Mouse (Mus musculus) neutrophil, adult 5-6 weeks (primary cell): ENCODE results near the gene Padi2. TPM values are rescaled to one million over a fixed set of nuclear protein-coding genes. Genes with fewer than 3 reads are reported as not detected.

ENCODE experiments used
- ATAC-seq: fragments of 151-379, 151-347 bp; 2 replicates; pipeline ENCODE4 v1.8.0; 2017; ENCODE audit warnings: mild to moderate bottlenecking, moderate TSS enrichment; ENCODE audit not compliant: insufficient number of reproducible peaks, poor library complexity, low FRiP score, severe bottlenecking; ENCODE audit errors: extremely low read depth
- total RNA-seq: library from RNA; stranded (forward); fragments of 200-1000 nt; gene quantifications from 2 replicates; pipeline ENCODE4 v1.2.3, GENCODE M21; 2017

Padi2 gene
- total RNA-seq, 1 experiment from 2014 or later, result 8.4 TPM

- peak; percentile 46 for ATAC-seq
Measured at GRCm38 (mm10) chr4:140975356-140975755, 69.2 kb downstream of the Padi2 start.

GRCm38 (mm10) chr4:140977278-140977677 is 71.1 kb downstream of the Padi2 start:
- no peak for ATAC-seq

GRCm38 (mm10) chr4:140977886-140978692 is 71.9 kb downstream of the Padi2 start:
- ATAC-seq, result no peak

GRCm38 (mm10) chr4:140981605-140982004 is 75.5 kb downstream of the Padi2 start:
- no peak for ATAC-seq

- no peak for ATAC-seq
Measured at GRCm38 (mm10) chr4:140982808-140983207, 76.7 kb downstream of the Padi2 start.

- peak; percentile 90 for ATAC-seq
Measured at GRCm38 (mm10) chr4:140983442-140983841, 77.3 kb downstream of the Padi2 start.

- no peak for ATAC-seq
Measured at GRCm38 (mm10) chr4:140984544-140984943, 78.4 kb downstream of the Padi2 start.

GRCm38 (mm10) chr4:140986024-140986710 is 80.0 kb downstream of the Padi2 start:
- no peak for ATAC-seq

GRCm38 (mm10) chr4:140986711-140987395 is 80.7 kb downstream of the Padi2 start, which contains the start of gene Atp13a2:
TSS of gene Atp13a2 (plus strand) at chr4:140986873.
- peak; percentile 51 for ATAC-seq

- ATAC-seq, result no peak
Measured at GRCm38 (mm10) chr4:140987476-140987875, 81.3 kb downstream of the Padi2 start.

- peak; percentile 40 for ATAC-seq
Measured at GRCm38 (mm10) chr4:140988706-140989290, 82.7 kb downstream of the Padi2 start.

GRCm38 (mm10) chr4:140989447-140989846 is 83.3 kb downstream of the Padi2 start:
- ATAC-seq, result peak; percentile 30; the same call in 1 of the 2 replicates

- ATAC-seq, result no peak
Measured at GRCm38 (mm10) chr4:140992215-140992614, 86.1 kb downstream of the Padi2 start.

- ATAC-seq, result no peak
Measured at GRCm38 (mm10) chr4:140993846-140994245, 87.7 kb downstream of the Padi2 start.

- ATAC-seq, result no peak
Measured at GRCm38 (mm10) chr4:140995811-140996210, 89.7 kb downstream of the Padi2 start.

- no peak for ATAC-seq
Measured at GRCm38 (mm10) chr4:140996812-140997211, 90.7 kb downstream of the Padi2 start.
